Mouse (Mus musculus) T-helper 1 cell (primary cell): ENCODE results near the gene Mid1.
"Not testable (repeated sequence)": the region's sequence is repeated elsewhere in the genome, so short reads cannot be mapped to it uniquely, and the experiment has no call there.

ENCODE experiments used
- in situ Hi-C: fragments of 300-600 bp; cut with MboI, MseI; formaldehyde crosslinking; loops from one replicate; pipeline ENCODE4 v1.15.1; 2025; ENCODE audit warnings: high pct_unique_total_duplicates

Mid1 gene

GRCm38 (mm10) chrX:169998559-169999219 lies 313.7 kb downstream of the Mid1 start:
- in situ Hi-C loops, result not testable (repeated sequence)

GRCm38 (mm10) chrX:169999226-169999883 lies 314.4 kb downstream of the Mid1 start:
- in situ Hi-C loops, result not testable (repeated sequence)

- in situ Hi-C loops, result not testable (repeated sequence)
These were observed 315.1 kb downstream of the Mid1 start for GRCm38 (mm10) chrX:169999912-170000641.

GRCm38 (mm10) chrX:170000642-170001387 lies 315.8 kb downstream of the Mid1 start:
- in situ Hi-C loops, result not testable (repeated sequence)

- in situ Hi-C loops, result not testable (repeated sequence)
These were observed 316.3 kb downstream of the Mid1 start for GRCm38 (mm10) chrX:170001388-170001695.

GRCm38 (mm10) chrX:170002510-170003197 lies 317.7 kb downstream of the Mid1 start:
- in situ Hi-C loops, result not testable (repeated sequence)

GRCm38 (mm10) chrX:170003536-170003935 lies 318.5 kb downstream of the Mid1 start:
- in situ Hi-C loops, result not testable (repeated sequence)

- in situ Hi-C loops, result not testable (repeated sequence)
These were observed 319.2 kb downstream of the Mid1 start for GRCm38 (mm10) chrX:170004236-170004635.

GRCm38 (mm10) chrX:170004793-170005192 lies 319.8 kb downstream of the Mid1 start:
- in situ Hi-C loops, result not testable (repeated sequence)

GRCm38 (mm10) chrX:170005194-170005593 lies 320.2 kb downstream of the Mid1 start:
- in situ Hi-C loops, result not testable (repeated sequence)

- in situ Hi-C loops, result not testable (repeated sequence)
These were observed 320.8 kb downstream of the Mid1 start for GRCm38 (mm10) chrX:170005695-170006297.

- in situ Hi-C loops, result not testable (repeated sequence)
These were observed 321.8 kb downstream of the Mid1 start for GRCm38 (mm10) chrX:170006694-170007247.

GRCm38 (mm10) chrX:170007375-170008178 lies 322.6 kb downstream of the Mid1 start:
- in situ Hi-C loops, result not testable (repeated sequence)

GRCm38 (mm10) chrX:170008179-170008467 lies 323.1 kb downstream of the Mid1 start:
- in situ Hi-C loops, result not testable (repeated sequence)

- in situ Hi-C loops, result not testable (repeated sequence)
These were observed 323.6 kb downstream of the Mid1 start for GRCm38 (mm10) chrX:170008584-170008983.

GRCm38 (mm10) chrX:170009016-170009750 lies 324.2 kb downstream of the Mid1 start, which contains the start of gene Gm21887:
Gene Gm21887 (plus strand): TSS chrX:170009659.
- in situ Hi-C loops, result not testable (repeated sequence)

GRCm38 (mm10) chrX:170009801-170010221 lies 324.8 kb downstream of the Mid1 start:
- in situ Hi-C loops, result not testable (repeated sequence)

- in situ Hi-C loops, result not testable (repeated sequence)
These were observed 325.9 kb downstream of the Mid1 start for GRCm38 (mm10) chrX:170010581-170011528.
